Mouse (Mus musculus) MEL (cell line): ENCODE data around the gene Ccna2.

Experiments used
- CHD1 ChIP-seq: IDR thresholded peaks from 2 replicates; pipeline ENCODE4 v1.6.1; 2012; ENCODE audit warnings: low read depth, mild to moderate bottlenecking, inconsistent platforms, low read length, improper control_type of control experiment
- CTCF ChIP-seq, 3 experiments: IDR thresholded peaks in 2 of 3; conservative IDR thresholded peaks in 1 of 3; 2 replicates each; pipeline ENCODE4 v1.5.1; 2011 to 2012; ENCODE audit warnings: low read length in 3 of 3, low read depth in 2 of 3, mild to moderate bottlenecking in 2 of 3, improper control_type of control experiment in 1 of 3, inconsistent platforms in 1 of 3, mixed read lengths in 1 of 3, moderate library complexity in 1 of 3; ENCODE audit not compliant: control insufficient read depth in 1 of 3, insufficient read depth in 1 of 3, poor library complexity in 1 of 3, severe bottlenecking in 1 of 3
- E2F4 ChIP-seq: IDR thresholded peaks from 2 replicates; pipeline ENCODE4 v1.6.1; 2011; ENCODE audit warnings: low read depth, low read length, improper control_type of control experiment, borderline replicate concordance
- EP300 ChIP-seq, 2 experiments: IDR thresholded peaks; 2 replicates each; pipeline ENCODE4 v1.6.1; 2011; ENCODE audit warnings: improper control_type of control experiment in 2 of 2, low read length in 2 of 2, low read depth in 1 of 2, mild to moderate bottlenecking in 1 of 2
- MEF2A ChIP-seq: IDR thresholded peaks from 2 replicates; pipeline ENCODE4 v1.6.1; 2014; ENCODE audit warnings: low read depth, mild to moderate bottlenecking, inconsistent platforms, low read length, improper control_type of control experiment; ENCODE audit not compliant: poor library complexity, insufficient replicate concordance, severe bottlenecking; ENCODE audit errors: extremely low read depth
- MYC ChIP-seq: IDR thresholded peaks from 2 replicates; pipeline ENCODE4 v1.6.1; 2011; ENCODE audit warnings: low read depth, mild to moderate bottlenecking, low read length, improper control_type of control experiment, moderate library complexity
- NELFE ChIP-seq: IDR thresholded peaks from 2 replicates; pipeline ENCODE4 v1.6.1; 2011; ENCODE audit warnings: low read depth, low read length, improper control_type of control experiment
- NRF1 ChIP-seq: IDR thresholded peaks from 2 replicates; pipeline ENCODE4 v1.6.1; 2014; ENCODE audit warnings: low read depth, mild to moderate bottlenecking, inconsistent platforms, low read length, improper control_type of control experiment, moderate library complexity; ENCODE audit not compliant: poor library complexity, insufficient read depth, severe bottlenecking
- POLR2A ChIP-seq, 2 experiments: IDR thresholded peaks; 2 replicates each; pipeline ENCODE4 v1.6.1; 2011 to 2012; ENCODE audit warnings: low read length in 2 of 2, mild to moderate bottlenecking in 2 of 2, control low read depth in 1 of 2, improper control_type of control experiment in 1 of 2, low read depth in 1 of 2, moderate library complexity in 1 of 2; ENCODE audit not compliant: control insufficient read depth in 1 of 2, insufficient read depth in 1 of 2, poor library complexity in 1 of 2
- RAD21 ChIP-seq: IDR thresholded peaks from 2 replicates; pipeline ENCODE4 v1.6.1; 2011; ENCODE audit warnings: mild to moderate bottlenecking, low read depth, low read length, improper control_type of control experiment
- RCOR1 ChIP-seq: IDR thresholded peaks from 2 replicates; pipeline ENCODE4 v1.6.1; 2012; ENCODE audit warnings: low read depth, mild to moderate bottlenecking, inconsistent platforms, low read length, improper control_type of control experiment
- TAL1 ChIP-seq: IDR thresholded peaks from 2 replicates; pipeline ENCODE4 v1.6.1; 2012; ENCODE audit warnings: mild to moderate bottlenecking, inconsistent platforms, low read length, moderate library complexity, mixed read lengths
- ZKSCAN1 ChIP-seq: IDR thresholded peaks from 2 replicates; pipeline ENCODE4 v1.6.1; 2012; ENCODE audit warnings: low read depth, mild to moderate bottlenecking, inconsistent platforms, low read length, improper control_type of control experiment, moderate library complexity

- no peak for TF ChIP-seq TAL1
- TF ChIP-seq CTCF (IDR thresholded peaks at IDR 0.05 in 2 of 3, conservative IDR thresholded peaks at IDR 0.05 in 1 of 3; ENCODE audit: control insufficient read depth in 1 of 3, insufficient read depth in 1 of 3, low read depth in 2 of 3, low read length in 3 of 3, poor library complexity in 1 of 3, severe bottlenecking in 1 of 3), result no peak
- TF ChIP-seq ZKSCAN1, result no peak
- TF ChIP-seq MEF2A, result no peak
- TF ChIP-seq CHD1, result no peak
- TF ChIP-seq E2F4, result no peak
- TF ChIP-seq RCOR1, result no peak
- TF ChIP-seq MYC, result no peak
- no peak for TF ChIP-seq NELFE
- TF ChIP-seq NRF1, result no peak
- no peak for TF ChIP-seq POLR2A (IDR thresholded peaks at IDR 0.05; ENCODE audit: control insufficient read depth in 1 of 2, insufficient read depth in 1 of 2, low read depth in 1 of 2, low read length in 2 of 2, poor library complexity in 1 of 2)
- TF ChIP-seq RAD21, result no peak
- no peak for TF ChIP-seq EP300 (IDR thresholded peaks at IDR 0.05; ENCODE audit: low read depth in 1 of 2, low read length in 2 of 2)
These were observed 12.3 kb downstream of the Ccna2 start for GRCm38 (mm10) chr3:36559606-36560005.
